10 mouse cellular contexts compared by ENCODE assay signal in the genomic region with DNA sequence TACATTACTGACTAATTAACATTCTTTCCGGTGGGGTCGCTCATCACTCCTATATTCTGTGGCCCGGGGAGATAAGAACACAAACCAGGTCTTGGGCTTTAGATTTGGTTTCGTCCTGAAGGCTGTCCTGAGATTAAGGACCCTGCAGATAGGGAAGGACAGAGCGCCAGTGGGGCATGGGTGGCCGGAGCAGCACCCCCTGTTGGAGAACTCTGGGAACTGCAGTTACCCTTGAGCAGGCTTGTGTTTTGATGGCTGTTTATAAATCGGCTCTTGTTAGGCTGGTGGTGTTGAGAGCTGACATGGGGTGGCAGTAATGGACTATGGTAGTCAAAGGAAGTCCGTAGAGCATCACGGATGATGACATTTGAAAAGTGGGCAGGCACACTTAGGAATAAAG. TPM values are rescaled to one million over a fixed set of nuclear protein-coding genes. Genes with fewer than 3 reads are reported as not detected.
DNase-seq lines count a peak whose midpoint lies in the region; ATAC-seq and TF ChIP-seq lines count a peak whose summit lies in the region.
"Had no signal": no experiment of that assay in that cellular context is flagged by ENCODE, and none has a peak within 500 bp of the region (broad histone marks: within the 10 kb centered on the region; RNA-seq: fewer than 3 reads in every experiment).

No protein-coding gene starts in this region.

- 61% methylated on average over 9 of the region's 9 CpGs for WGBS in cerebellum, adult 2 months
- 34% methylated on average over 9 of the region's 9 CpGs for WGBS in liver, embryonic 14.5 days (ENCODE audit: insufficient replicate concordance)

- no peak overlapping the region for H3K9ac ChIP-seq in liver, embryonic 14.5 days (replicated peaks)
- H3K9ac ChIP-seq: midbrain, embryonic 15.5 days had no signal

- no peaks in the 10 kb centered on the region for H3K4me1 ChIP-seq in cerebellum, adult 2 months (ENCODE audit: control insufficient read depth, insufficient read depth, low read length)
- H3K4me1 ChIP-seq in liver, embryonic 14.5 days (replicated peaks; ENCODE audit: control insufficient read depth in 2 of 2, insufficient read depth in 2 of 2, low read length in 1 of 2): no peaks in the 10 kb centered on the region

- H3K4me3 ChIP-seq in cerebellum, adult 2 months (replicated peaks; ENCODE audit: insufficient read depth, low read depth, low read length): no peak overlapping the region
- no peak overlapping the region for H3K4me3 ChIP-seq in liver, embryonic 14.5 days (ENCODE audit: insufficient read depth in 1 of 2, low read depth in 2 of 2, low read length in 2 of 2)
- H3K4me3 ChIP-seq: midbrain, embryonic 15.5 days had no signal

- no peak overlapping the region for H3K27ac ChIP-seq in cerebellum, adult 2 months (ENCODE audit: insufficient read depth, low read length)
- H3K27ac ChIP-seq in liver, embryonic 14.5 days: no peak overlapping the region
- H3K27ac ChIP-seq: midbrain, embryonic 15.5 days had no signal

- TF ChIP-seq POLR2A in cerebellum, adult 2 months (IDR thresholded peaks at IDR 0.05; ENCODE audit: borderline replicate concordance, insufficient read depth, low read length): no peak

- no peak overlapping the region for H3K4me2 ChIP-seq in liver, embryonic 14.5 days (ENCODE audit: low read depth)
- H3K4me2 ChIP-seq: midbrain, embryonic 15.5 days had no signal

- no peak for TF ChIP-seq EP300 in liver, embryonic 14.5 days (IDR thresholded peaks at IDR 0.05; ENCODE audit: low read depth)

- H3K9me3 ChIP-seq in liver, embryonic 14.5 days (ENCODE audit: control insufficient read depth, low read length): no peaks in the 10 kb centered on the region
- H3K9me3 ChIP-seq: midbrain, embryonic 15.5 days had no signal

- DNase-seq in cerebellum, adult 2 months: no peak
- DNase-seq in cerebellum, adult 9-11 months: no peak
- no peak for DNase-seq in liver, embryonic 14.5 days (ENCODE audit: low read depth in 3 of 3, low spot score in 3 of 3)
- DNase-seq in liver: no peak
- DNase-seq in ES-CJ7 (ENCODE audit: low read depth, low spot score): peak; percentile 66
- no peak for DNase-seq in spleen, postnatal 14 days (ENCODE audit: low spot score in 2 of 2)
- DNase-seq in layer of hippocampus, adult 9-11 months: no peak

- peak; percentile 31; the same call in 1 of the 2 replicates for TF ChIP-seq CTCF in cerebellum, adult 2 months (IDR thresholded peaks at IDR 0.05; ENCODE audit: borderline replicate concordance, insufficient read depth, low read depth, low read length)
- peak; percentile 75 for TF ChIP-seq CTCF in liver, embryonic 14.5 days (IDR thresholded peaks at IDR 0.05; ENCODE audit: low read depth)

- H3K27me3 ChIP-seq in cerebellum, adult 2 months (ENCODE audit: control insufficient read depth, insufficient read depth, low read length): no peaks in the 10 kb centered on the region
- no peaks in the 10 kb centered on the region; the same call in 1 of the 2 replicates for H3K27me3 ChIP-seq in liver, embryonic 14.5 days (ENCODE audit: control insufficient read depth, insufficient read depth, low read length)

- no peak for ATAC-seq in liver, embryonic 14.5 days (ENCODE audit: insufficient read depth)
- ATAC-seq in granulocyte monocyte progenitor cell, adult 5-6 weeks (replicated peaks; ENCODE audit: poor library complexity, severe bottlenecking): 0 out of 2 replicates have a peak, but pooled peaks have one; percentile 12
- ATAC-seq: intestine, embryonic 16.5 days; midbrain, embryonic 15.5 days had no signal

- no peaks in the 10 kb centered on the region for H3K36me3 ChIP-seq in liver, embryonic 14.5 days (replicated peaks; ENCODE audit: control insufficient read depth, insufficient read depth, low read depth)
- H3K36me3 ChIP-seq: midbrain, embryonic 15.5 days had no signal

RNA-seq across cellular contexts. Expression of gene Dmrta2, which starts 41.3 kb away (rescaled TPM):
- polyA plus RNA-seq in cerebellum, adult 2 months (2012; rRNA removed): 0.46 and 0.48 TPM in 2 replicates
- 0.04 and 0.05 TPM in 2 replicates for polyA plus RNA-seq in liver, embryonic 14.5 days (2012; rRNA removed)
- polyA plus RNA-seq in liver, embryonic 14.5 days (2014; fragmentation: Nextera tagmentation; extraction: Ambion mirVana): not detected in 2 replicates
- not detected in 2 replicates for total RNA-seq in granulocyte monocyte progenitor cell, adult 5-6 weeks (2014; fragmentation: Nextera tagmentation)
- not detected in 2 replicates for total RNA-seq in granulocyte monocyte progenitor cell, adult 5-6 weeks (2017)
- polyA plus RNA-seq: intestine, embryonic 16.5 days had no signal
